Mouse (Mus musculus): ENCODE measurements around the gene Csf2ra. TPM values are rescaled to one million over a fixed set of nuclear protein-coding genes. Genes with fewer than 3 reads are reported as not detected.
"Not testable (repeated sequence)": the region's sequence is repeated elsewhere in the genome, so short reads cannot be mapped to it uniquely, and the experiment has no call there.

Gene Csf2ra
- polyA plus RNA-seq, 1 experiment from 2014 or later = 38.4 TPM

- no peaks in the 10 kb centered on the region for H3K36me3 ChIP-seq (ENCODE audit: control insufficient read depth, insufficient read depth, low read length)
- WGBS = 81% methylated on average over 1 of the region's 1 CpGs
- H3K27me3 ChIP-seq (ENCODE audit: control insufficient read depth, insufficient read depth, low read length) = no peaks in the 10 kb centered on the region
- no peaks in the 10 kb centered on the region for H3K4me1 ChIP-seq (ENCODE audit: control insufficient read depth, insufficient read depth, low read length)
- no peaks in the 10 kb centered on the region; the same call in 1 of the 2 replicates for H3K9me3 ChIP-seq (ENCODE audit: control insufficient read depth, low read depth, low read length)
- H3K9ac ChIP-seq (replicated peaks; ENCODE audit: low read depth, low read length) = no peak overlapping the region
- H3K27ac ChIP-seq (ENCODE audit: low read length) = no peak overlapping the region
- H3K4me3 ChIP-seq (ENCODE audit: low read depth, low read length) = no peak overlapping the region
- no peak for ATAC-seq (ENCODE audit: insufficient number of reproducible peaks, insufficient read depth, low FRiP score, low read depth)
- no peak overlapping the region for H3K4me2 ChIP-seq (replicated peaks; ENCODE audit: low read depth, low read length)
Observed at GRCm38 (mm10) chr19:61264227-61264626, 36.0 kb upstream of the Csf2ra start.

DNA sequence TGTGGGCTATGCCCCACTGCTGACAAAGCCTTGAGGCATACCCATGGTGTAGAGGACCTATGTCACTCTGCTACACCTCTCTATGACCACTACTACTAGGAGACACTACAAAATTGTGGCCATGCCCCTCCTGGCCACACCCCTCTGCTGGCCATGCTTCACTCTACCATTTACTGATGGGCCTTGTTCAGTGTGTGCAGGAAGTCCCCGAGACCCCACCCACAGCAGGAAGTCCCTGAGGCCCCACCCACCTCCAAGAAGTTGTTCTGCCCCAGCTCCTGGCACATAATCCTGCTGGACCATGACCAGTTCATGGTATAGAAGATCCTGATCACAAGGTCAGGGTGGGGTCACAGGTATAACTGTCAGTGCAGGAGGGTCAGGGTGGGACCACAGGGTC, 33.0 kb upstream of the Csf2ra start:
- ATAC-seq (ENCODE audit: insufficient number of reproducible peaks, insufficient read depth, low FRiP score, low read depth) = no peak
- no peak overlapping the region for H3K4me2 ChIP-seq (replicated peaks; ENCODE audit: low read depth, low read length)
- 80% methylated on average over 1 of the region's 1 CpGs for whole genome bisulfite sequencing
- no peaks in the 10 kb centered on the region for H3K27me3 ChIP-seq (ENCODE audit: control insufficient read depth, insufficient read depth, low read length)
- H3K9ac ChIP-seq (replicated peaks; ENCODE audit: low read depth, low read length) = no peak overlapping the region
- no peak overlapping the region for H3K4me3 ChIP-seq (ENCODE audit: low read depth, low read length)
- no peaks in the 10 kb centered on the region for H3K36me3 ChIP-seq (ENCODE audit: control insufficient read depth, insufficient read depth, low read length)
- H3K4me1 ChIP-seq (ENCODE audit: control insufficient read depth, insufficient read depth, low read length) = no peaks in the 10 kb centered on the region
- H3K9me3 ChIP-seq (ENCODE audit: control insufficient read depth, low read depth, low read length) = no peaks in the 10 kb centered on the region; the same call in 1 of the 2 replicates
- H3K27ac ChIP-seq (ENCODE audit: low read length) = no peak overlapping the region

DNA sequence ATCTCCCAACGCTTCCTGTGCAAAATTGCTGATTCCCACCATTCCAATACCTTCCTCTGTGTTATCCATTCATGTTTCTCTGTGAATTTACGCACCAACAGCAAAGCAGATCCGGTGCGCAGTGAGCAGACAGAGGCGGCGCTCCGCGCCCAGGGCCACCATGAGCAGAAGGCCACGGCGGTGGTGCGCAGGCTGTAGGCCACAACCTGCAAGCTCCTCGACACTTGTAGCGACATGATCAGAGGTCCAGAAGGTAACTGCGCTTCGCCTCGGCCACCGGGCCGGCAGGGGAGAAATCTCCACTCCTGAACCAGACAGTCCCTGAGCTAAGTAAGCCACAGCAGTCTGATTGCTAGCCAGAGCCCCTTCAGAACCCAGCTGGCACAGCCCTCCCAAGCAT, 29.5 kb upstream of the Csf2ra start:
- no peaks in the 10 kb centered on the region for H3K4me1 ChIP-seq (ENCODE audit: control insufficient read depth, insufficient read depth, low read length)

DNA sequence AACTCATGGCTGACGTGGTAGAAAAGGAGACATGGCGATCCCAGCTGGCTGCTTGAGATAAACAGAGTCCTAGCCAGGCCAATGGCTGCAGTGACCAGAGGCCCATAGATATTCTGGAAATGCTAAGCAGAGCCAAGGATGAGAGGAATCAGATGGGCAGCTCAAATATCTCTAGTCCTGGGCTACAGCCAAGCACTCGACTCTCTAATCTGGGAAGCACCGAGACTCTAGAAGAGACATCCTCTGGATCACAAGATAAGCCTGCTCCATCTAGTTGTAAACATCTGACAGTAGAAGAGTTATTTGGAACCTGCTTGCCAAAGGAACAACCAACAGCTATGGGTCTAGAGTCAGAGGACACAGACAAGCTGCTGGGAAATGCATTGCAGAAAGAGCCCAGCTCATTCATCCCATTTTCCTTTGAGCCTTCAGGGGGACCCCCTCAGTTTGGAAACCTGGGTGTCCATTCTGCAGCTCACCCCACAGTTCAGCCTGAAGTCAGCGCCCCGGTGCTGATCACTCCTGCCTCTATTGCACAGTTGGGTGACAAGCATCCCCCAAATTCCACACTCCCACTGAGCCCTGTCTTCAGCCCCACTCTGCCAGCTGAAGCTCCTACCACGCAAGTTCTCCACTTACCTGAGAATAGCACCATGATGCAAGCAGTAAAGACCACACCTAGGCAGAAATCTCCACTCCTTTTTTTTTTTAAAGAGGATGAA, 28.1 kb upstream of the Csf2ra start:
- Histone ChIP-seq H3K4me1 (ENCODE audit: control insufficient read depth, insufficient read depth, low read length) (no peaks in the 10 kb centered on the region), H3K27me3 (ENCODE audit: control insufficient read depth, insufficient read depth, low read length) (no peaks in the 10 kb centered on the region), H3K9me3 (ENCODE audit: control insufficient read depth, low read depth, low read length) (no peaks in the 10 kb centered on the region; the same call in 1 of the 2 replicates), H3K4me3 (ENCODE audit: low read depth, low read length) (no peak overlapping the region), H3K4me2 (replicated peaks; ENCODE audit: low read depth, low read length) (no peak overlapping the region), H3K27ac (ENCODE audit: low read length) (no peak overlapping the region), H3K9ac (replicated peaks; ENCODE audit: low read depth, low read length) (no peak overlapping the region), H3K36me3 (ENCODE audit: control insufficient read depth, insufficient read depth, low read length) (no peaks in the 10 kb centered on the region)
- 83% methylated on average over 7 of the region's 7 CpGs for WGBS
- ATAC-seq (ENCODE audit: insufficient number of reproducible peaks, insufficient read depth, low FRiP score, low read depth) = no peak

More for the DNA sequence above, 29.5 kb upstream of the Csf2ra start:
- no peak overlapping the region for H3K4me3 ChIP-seq (ENCODE audit: low read depth, low read length)
- WGBS = 92% methylated on average over 18 of the region's 18 CpGs
- H3K27me3 ChIP-seq (ENCODE audit: control insufficient read depth, insufficient read depth, low read length) = no peaks in the 10 kb centered on the region
- H3K36me3 ChIP-seq (ENCODE audit: control insufficient read depth, insufficient read depth, low read length) = no peaks in the 10 kb centered on the region
- H3K9ac ChIP-seq (replicated peaks; ENCODE audit: low read depth, low read length) = no peak overlapping the region
- no peak overlapping the region for H3K4me2 ChIP-seq (replicated peaks; ENCODE audit: low read depth, low read length)
- no peak overlapping the region for H3K27ac ChIP-seq (ENCODE audit: low read length)
- ATAC-seq (ENCODE audit: insufficient number of reproducible peaks, insufficient read depth, low FRiP score, low read depth) = no peak
- H3K9me3 ChIP-seq (ENCODE audit: control insufficient read depth, low read depth, low read length) = no peaks in the 10 kb centered on the region; the same call in 1 of the 2 replicates

GRCm38 (mm10) chr19:61247334-61247733, 19.1 kb upstream of the Csf2ra start:
- H3K9me3 ChIP-seq (ENCODE audit: control insufficient read depth, low read depth, low read length); H3K27me3 ChIP-seq (ENCODE audit: control insufficient read depth, insufficient read depth, low read length); H3K36me3 ChIP-seq (ENCODE audit: control insufficient read depth, insufficient read depth, low read length); H3K4me3 ChIP-seq (ENCODE audit: low read depth, low read length); H3K27ac ChIP-seq (ENCODE audit: low read length); ATAC-seq (ENCODE audit: insufficient number of reproducible peaks, insufficient read depth, low FRiP score, low read depth); H3K9ac ChIP-seq (replicated peaks; ENCODE audit: low read depth, low read length); H3K4me2 ChIP-seq (replicated peaks; ENCODE audit: low read depth, low read length); H3K4me1 ChIP-seq (ENCODE audit: control insufficient read depth, insufficient read depth, low read length): not testable (repeated sequence)
- 65% methylated on average over 4 of the region's 4 CpGs for WGBS

DNA sequence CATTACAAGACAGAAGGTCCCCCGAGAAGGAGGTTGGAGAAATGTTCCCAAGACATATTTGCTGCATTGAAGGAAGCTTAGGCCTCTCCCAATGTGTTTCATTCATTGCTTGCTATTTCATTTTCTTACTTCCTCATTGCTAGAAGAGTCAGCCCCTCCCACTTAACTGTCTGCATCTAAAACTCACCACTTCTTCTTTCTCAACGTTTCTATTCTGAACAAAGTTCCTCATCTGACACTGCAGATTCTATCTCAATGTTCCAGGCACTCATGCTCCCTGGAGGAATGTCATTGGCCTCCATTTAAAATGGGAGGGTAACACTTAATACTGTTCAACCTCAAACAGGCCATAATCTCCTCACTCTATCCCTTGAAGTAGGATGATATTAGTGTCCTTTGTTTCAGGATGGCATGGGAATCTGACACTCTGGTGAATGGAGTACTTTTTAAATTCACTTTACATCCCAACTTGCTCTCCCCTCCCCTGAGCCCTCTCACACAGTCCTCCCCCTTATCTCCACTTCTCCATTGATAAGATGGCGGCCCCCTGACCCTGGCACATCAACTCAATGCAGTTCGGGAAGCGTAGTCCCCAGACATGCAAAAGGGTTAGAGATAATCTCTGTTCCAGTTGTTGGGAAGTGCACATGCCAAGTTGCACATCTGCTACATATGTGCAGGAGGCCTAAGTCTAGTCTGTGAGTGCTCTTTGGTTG, 16.6 kb upstream of the Csf2ra start:
- Histone ChIP-seq H3K36me3 (ENCODE audit: control insufficient read depth, insufficient read depth, low read length) (no peaks in the 10 kb centered on the region), H3K4me3 (ENCODE audit: low read depth, low read length) (no peak overlapping the region), H3K27me3 (ENCODE audit: control insufficient read depth, insufficient read depth, low read length) (no peaks in the 10 kb centered on the region), H3K27ac (ENCODE audit: low read length) (no peak overlapping the region), H3K9me3 (ENCODE audit: control insufficient read depth, low read depth, low read length) (no peaks in the 10 kb centered on the region), H3K4me2 (replicated peaks; ENCODE audit: low read depth, low read length) (no peak overlapping the region), H3K4me1 (ENCODE audit: control insufficient read depth, insufficient read depth, low read length) (no peaks in the 10 kb centered on the region), H3K9ac (replicated peaks; ENCODE audit: low read depth, low read length) (no peak overlapping the region)
- ATAC-seq (ENCODE audit: insufficient number of reproducible peaks, insufficient read depth, low FRiP score, low read depth) = no peak
- WGBS = 68% methylated on average over 5 of the region's 5 CpGs

- Histone ChIP-seq H3K4me3 (ENCODE audit: low read depth, low read length) (no peak overlapping the region), H3K27ac (ENCODE audit: low read length) (no peak overlapping the region), H3K27me3 (ENCODE audit: control insufficient read depth, insufficient read depth, low read length) (no peaks in the 10 kb centered on the region), H3K4me1 (ENCODE audit: control insufficient read depth, insufficient read depth, low read length) (no peaks in the 10 kb centered on the region), H3K36me3 (ENCODE audit: control insufficient read depth, insufficient read depth, low read length) (no peaks in the 10 kb centered on the region), H3K9ac (replicated peaks; ENCODE audit: low read depth, low read length) (no peak overlapping the region), H3K9me3 (ENCODE audit: control insufficient read depth, low read depth, low read length) (no peaks in the 10 kb centered on the region), H3K4me2 (replicated peaks; ENCODE audit: low read depth, low read length) (no peak overlapping the region)
- ATAC-seq (ENCODE audit: insufficient number of reproducible peaks, insufficient read depth, low FRiP score, low read depth) = no peak
- WGBS = 82% methylated on average over 2 of the region's 2 CpGs
Observed at GRCm38 (mm10) chr19:61237967-61238366, 9.7 kb upstream of the Csf2ra start.

DNA sequence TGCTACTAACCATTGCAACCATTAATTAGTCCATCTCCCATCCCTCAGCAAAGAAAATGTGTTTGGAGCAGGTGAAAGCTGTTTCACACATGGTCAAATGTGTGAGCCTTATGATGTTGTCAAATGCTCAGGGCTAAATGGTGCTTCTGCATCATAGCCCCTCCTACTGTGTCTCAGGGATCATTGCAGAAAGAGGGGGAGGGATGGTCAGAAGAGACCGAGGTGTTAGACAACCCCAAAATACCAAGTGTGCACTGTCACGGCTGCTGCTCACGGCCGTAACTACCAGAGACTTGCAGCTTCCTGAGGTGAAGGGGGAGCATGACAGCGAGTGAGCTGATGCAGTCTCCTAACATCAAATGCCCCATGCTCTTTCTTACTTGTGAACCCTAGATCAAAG, 6.3 kb upstream of the Csf2ra start:
- no peaks in the 10 kb centered on the region for H3K9me3 ChIP-seq (ENCODE audit: control insufficient read depth, low read depth, low read length)
- WGBS = 64% methylated on average over 5 of the region's 5 CpGs
- H3K27ac ChIP-seq (ENCODE audit: low read length) = no peak overlapping the region
- no peak overlapping the region for H3K4me3 ChIP-seq (ENCODE audit: low read depth, low read length)
- H3K36me3 ChIP-seq (ENCODE audit: control insufficient read depth, insufficient read depth, low read length) = no peaks in the 10 kb centered on the region
- H3K4me1 ChIP-seq (ENCODE audit: control insufficient read depth, insufficient read depth, low read length) = no peaks in the 10 kb centered on the region
- no peak overlapping the region for H3K9ac ChIP-seq (replicated peaks; ENCODE audit: low read depth, low read length)
- ATAC-seq (ENCODE audit: insufficient number of reproducible peaks, insufficient read depth, low FRiP score, low read depth) = no peak
- no peak overlapping the region for H3K4me2 ChIP-seq (replicated peaks; ENCODE audit: low read depth, low read length)
- H3K27me3 ChIP-seq (ENCODE audit: control insufficient read depth, insufficient read depth, low read length) = no peaks in the 10 kb centered on the region
